8 mouse cellular contexts compared by ENCODE assay signal in genomic region chr7:122390200-122390599, GRCm38 (mm10).
DNase-seq lines count a peak whose midpoint lies in the region; ATAC-seq and TF ChIP-seq lines count a peak whose summit lies in the region.

No protein-coding gene starts in this region.

- no peak overlapping the region for H3K4me3 ChIP-seq in lung, embryonic 16.5 days (ENCODE audit: low read length)
- H3K4me3 ChIP-seq in lung, adult 2 months (replicated peaks; ENCODE audit: extremely low read depth, low read depth, low read length) = no peak overlapping the region
- no peak overlapping the region for H3K4me3 ChIP-seq in forebrain, embryonic 15.5 days

- peak; percentile 61; the same call in 1 of the 2 replicates for ATAC-seq in lung, embryonic 16.5 days (ENCODE audit: low read depth)
- peak; percentile 59 for ATAC-seq in forebrain, embryonic 15.5 days (replicated peaks)
- ATAC-seq in megakaryocyte progenitor cell, adult 5-6 weeks (replicated peaks; ENCODE audit: poor library complexity) = peak; percentile 78
- ATAC-seq in erythroid progenitor cell, adult 5-6 weeks (replicated peaks; ENCODE audit: low FRiP score, poor library complexity, severe bottlenecking) = no peak

- no peak overlapping the region for H3K27ac ChIP-seq in lung, embryonic 16.5 days (ENCODE audit: low read length)
- H3K27ac ChIP-seq in forebrain, embryonic 15.5 days (replicated peaks) = 0 out of 2 replicates have a peak overlapping the region, but pooled peaks have one; percentile 39

- no peaks in the 10 kb centered on the region for H3K4me1 ChIP-seq in lung, embryonic 16.5 days (replicated peaks; ENCODE audit: control insufficient read depth, insufficient read depth, low read length)
- H3K4me1 ChIP-seq in lung, adult 2 months (ENCODE audit: control insufficient read depth, insufficient read depth, low read length) = no peaks in the 10 kb centered on the region
- H3K4me1 ChIP-seq in forebrain, embryonic 15.5 days = peaks cover 22% of the 10 kb centered on the region

- DNase-seq in lung, adult 2 months = no peak
- DNase-seq in thymus, postnatal 10 days (ENCODE audit: low spot score in 2 of 2) = peak; percentile 51 to 59
- DNase-seq in kidney, postnatal 10 days = no peak
- no peak for DNase-seq in Muller cell, postnatal 12 days (ENCODE audit: inconsistent ontology term)

- no peaks in the 10 kb centered on the region for H3K27me3 ChIP-seq in lung, embryonic 16.5 days (ENCODE audit: control insufficient read depth, insufficient read depth, low read depth, low read length)
- H3K27me3 ChIP-seq in forebrain, embryonic 15.5 days = no peaks in the 10 kb centered on the region

- 45% methylated on average over 5 of the region's 5 CpGs for WGBS in lung, embryonic 16.5 days
- 35% methylated on average over 5 of the region's 5 CpGs for WGBS in lung, adult 2 months
- 32% methylated on average over 5 of the region's 5 CpGs for WGBS in forebrain, embryonic 15.5 days

- TF ChIP-seq CTCF in lung, adult 2 months (IDR thresholded peaks at IDR 0.05; ENCODE audit: insufficient read depth, low read length) = no peak

- no peak overlapping the region for H3K9ac ChIP-seq in lung, embryonic 16.5 days (ENCODE audit: low read length)
- H3K9ac ChIP-seq in forebrain, embryonic 15.5 days (replicated peaks) = no peak overlapping the region

- no peak for TF ChIP-seq POLR2A in lung, adult 2 months (IDR thresholded peaks at IDR 0.05; ENCODE audit: borderline replicate concordance, extremely low read depth, low read depth, low read length)

- no peak overlapping the region for H3K4me2 ChIP-seq in lung, embryonic 16.5 days (ENCODE audit: low read depth, low read length)
- no peak overlapping the region for H3K4me2 ChIP-seq in forebrain, embryonic 15.5 days (replicated peaks)

- no peaks in the 10 kb centered on the region for H3K9me3 ChIP-seq in lung, embryonic 16.5 days (ENCODE audit: control insufficient read depth, low read length)
- no peaks in the 10 kb centered on the region for H3K9me3 ChIP-seq in forebrain, embryonic 15.5 days

- H3K36me3 ChIP-seq in lung, embryonic 16.5 days (ENCODE audit: control insufficient read depth, insufficient read depth, low read length) = no peaks in the 10 kb centered on the region
- H3K36me3 ChIP-seq in forebrain, embryonic 15.5 days = no peaks in the 10 kb centered on the region

Comparison
In these comparisons a context has a peak if more than half of its experiments do, and no peak if none do; other contexts are left out.
1. DNase-seq: peak in thymus, postnatal 10 days (2 of 2); none in lung, adult 2 months (single experiment), kidney, postnatal 10 days (single experiment) and Muller cell, postnatal 12 days (single experiment).